Mouse (Mus musculus): ENCODE measurements around the gene Znrf4.

Gene Znrf4

DNA sequence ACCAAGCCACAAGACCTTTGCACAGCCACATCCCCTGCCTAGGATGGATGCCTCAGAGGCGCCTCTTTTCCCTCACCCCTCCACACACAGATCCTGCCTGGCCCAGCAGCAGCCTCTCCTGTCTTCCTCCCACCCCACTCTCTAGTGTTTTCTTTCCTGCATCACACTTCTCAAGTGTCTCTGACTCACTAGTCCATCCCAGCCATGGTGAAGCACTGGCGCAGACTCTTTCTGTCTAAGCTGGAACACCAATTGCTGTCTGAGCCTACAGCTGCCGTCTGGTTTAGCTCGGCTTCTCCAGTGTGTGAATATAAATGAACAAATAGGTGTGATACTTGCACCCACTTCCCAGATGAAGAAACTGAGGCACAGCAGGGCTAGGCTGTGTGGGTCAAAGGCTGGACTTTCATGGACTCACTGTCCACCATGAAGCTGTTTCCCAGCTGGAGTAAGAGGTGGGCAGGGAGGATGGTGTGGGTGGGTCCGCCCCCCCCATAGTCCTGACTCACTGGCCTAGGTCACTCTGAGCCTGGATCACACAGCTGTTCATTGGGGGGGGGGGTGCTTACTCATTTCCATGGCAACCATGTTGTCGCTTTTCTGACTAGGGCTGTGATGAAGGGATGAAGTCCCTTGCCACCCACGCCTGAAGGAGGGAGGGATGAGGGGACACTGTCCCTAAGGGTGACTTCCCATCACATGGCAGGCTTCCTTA is 21.6 kb downstream of the Znrf4 start:
- DNase-seq (ENCODE audit: low read depth, low spot score) = no peak

DNA sequence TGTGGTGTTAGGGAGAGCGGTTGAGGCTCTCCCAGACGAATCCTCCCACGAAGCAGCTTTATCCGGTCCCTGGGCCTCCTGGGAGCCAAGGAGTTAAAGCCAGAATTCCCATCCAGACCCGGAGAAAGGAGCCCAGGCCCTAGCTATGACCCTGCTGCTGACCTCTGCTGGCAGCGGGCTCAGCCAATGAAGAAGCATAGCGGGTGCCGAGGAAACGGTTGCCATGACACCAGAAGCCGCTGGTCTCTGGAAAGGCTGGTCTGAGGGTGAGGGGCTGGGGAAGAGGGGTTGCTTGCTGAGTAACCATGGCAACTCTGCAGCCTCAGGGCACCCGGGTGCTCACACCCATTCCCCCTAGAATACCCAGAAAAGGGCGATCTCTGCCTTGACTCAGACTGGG is 24.2 kb downstream of the Znrf4 start:
- peak; percentile 80 for DNase-seq (ENCODE audit: low read depth, low spot score)

DNA sequence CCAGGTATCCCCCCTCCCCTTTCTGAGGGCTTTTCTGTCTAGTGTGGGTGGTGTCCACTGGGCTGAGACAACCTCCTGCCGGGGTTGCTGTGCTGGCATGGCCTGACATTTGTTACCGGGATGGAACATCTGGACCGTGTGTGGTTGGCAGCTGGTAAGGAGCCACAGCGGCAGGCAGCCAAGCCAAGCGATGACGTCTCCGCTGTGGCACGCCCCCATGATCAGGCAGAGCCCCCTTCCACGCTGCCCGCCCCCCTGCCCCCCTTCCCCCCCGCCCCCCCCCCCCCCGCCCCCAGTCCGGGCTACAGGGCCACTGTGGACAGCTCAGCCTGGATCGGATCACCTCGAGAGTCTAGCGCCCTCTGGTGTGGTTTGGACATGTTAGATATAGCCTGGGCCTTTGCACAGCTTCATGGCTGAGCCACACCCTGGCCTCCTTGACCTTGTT is 24.8 kb downstream of the Znrf4 start:
- peak; percentile 76 for DNase-seq (ENCODE audit: low read depth, low spot score)

DNA sequence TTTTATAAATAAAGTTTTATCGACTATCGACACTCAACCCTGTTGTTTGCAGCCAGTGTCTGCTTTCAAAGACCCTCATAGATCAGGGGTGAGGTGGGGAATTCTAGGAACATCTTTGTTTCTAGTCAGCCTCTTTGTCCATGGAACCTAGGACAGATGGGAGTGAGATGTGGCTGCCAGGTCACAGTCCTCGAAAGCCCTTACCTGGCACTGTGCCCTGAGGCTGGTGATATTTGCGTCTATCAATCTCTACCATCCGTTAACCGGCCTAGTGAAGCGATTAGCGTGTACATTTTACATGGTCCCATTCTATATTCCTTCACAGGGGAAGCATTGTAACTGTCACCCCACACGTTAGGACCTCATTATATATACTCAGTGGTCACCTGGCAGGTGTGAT is 26.3 kb downstream of the Znrf4 start:
- DNase-seq (ENCODE audit: low read depth, low spot score) = no peak

DNA sequence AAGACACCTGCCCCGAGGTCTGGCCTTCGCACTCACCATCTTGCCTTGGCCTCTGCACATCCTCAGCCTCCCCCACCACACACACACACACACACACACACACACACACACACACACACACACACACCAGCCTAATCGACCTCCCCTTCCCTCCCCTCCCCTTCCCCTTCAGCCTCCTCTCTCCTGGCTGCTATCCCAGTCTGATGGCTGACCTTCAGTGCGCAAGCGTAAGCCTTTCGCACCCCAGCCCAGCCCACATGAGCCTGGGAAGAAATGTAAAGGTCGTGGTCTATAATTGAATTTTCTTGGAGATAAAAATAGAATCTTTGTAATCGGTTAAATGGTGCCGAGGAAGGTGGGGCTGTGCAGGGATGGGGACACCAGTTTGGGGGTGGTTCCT is 27.1 kb downstream of the Znrf4 start:
- no peak for DNase-seq (ENCODE audit: low read depth, low spot score)

DNA sequence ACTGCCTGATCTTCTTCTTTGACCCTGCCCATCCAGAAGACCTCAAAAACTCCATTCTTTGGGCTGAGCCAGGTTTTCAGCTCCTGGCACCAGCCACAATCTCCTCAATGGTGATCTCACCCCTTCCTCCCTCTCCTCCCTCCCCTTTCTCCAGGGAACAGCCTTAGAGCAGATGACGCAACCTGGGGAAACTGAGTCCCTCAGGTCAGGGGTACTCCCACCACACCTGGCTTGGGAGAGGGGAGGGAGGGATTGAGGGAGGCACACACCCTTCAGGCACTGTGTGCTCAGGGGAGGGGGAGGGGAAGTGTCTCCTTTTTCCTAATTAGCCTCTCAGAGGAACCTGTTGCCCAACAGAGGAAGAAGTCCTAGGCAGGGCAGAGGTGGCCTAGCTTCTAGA is 29.6 kb downstream of the Znrf4 start:
- no peak for DNase-seq (ENCODE audit: low read depth, low spot score)

DNA sequence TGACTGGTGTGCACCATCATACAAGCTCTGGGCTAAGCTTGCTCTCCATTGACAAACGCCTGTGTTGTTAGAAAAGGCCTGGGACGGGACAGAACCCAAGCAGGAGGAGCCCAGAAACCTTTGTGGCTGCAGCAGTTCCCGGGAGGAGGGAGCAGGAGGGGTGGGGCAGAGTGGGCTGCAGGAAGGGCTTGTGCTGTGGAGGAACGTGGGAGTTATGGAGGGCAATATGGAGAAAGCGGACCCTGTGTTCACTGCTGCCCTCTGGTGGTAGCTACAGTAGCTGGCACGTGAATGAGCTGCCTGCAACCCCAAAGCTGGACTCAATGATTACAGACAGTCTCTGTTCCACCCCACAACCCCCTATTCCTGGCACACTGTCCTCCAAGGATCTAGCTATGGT is 32.9 kb downstream of the Znrf4 start:
- peak; percentile 57 for DNase-seq (ENCODE audit: low read depth, low spot score)

DNA sequence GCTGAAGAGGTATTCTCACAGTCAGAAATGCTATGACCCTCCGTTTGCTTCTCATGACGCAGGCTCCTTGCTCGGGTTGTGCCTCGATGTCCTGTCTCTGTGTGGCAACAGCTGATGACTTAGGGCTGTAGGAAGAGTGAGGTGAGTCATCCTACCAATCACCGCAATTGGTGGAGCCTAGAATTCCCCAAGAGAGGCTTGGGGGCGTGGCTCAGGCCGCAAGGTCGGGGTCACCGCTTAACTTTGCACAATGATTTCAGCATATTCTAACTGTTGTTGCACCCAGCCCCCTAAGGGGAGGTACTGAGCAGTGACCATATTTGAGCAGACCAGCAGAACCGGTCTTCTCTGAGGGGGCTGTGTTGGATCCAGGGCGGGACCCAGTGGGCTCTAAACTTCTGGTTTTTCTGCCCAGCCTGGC is 34.0 kb downstream of the Znrf4 start:
- peak; percentile 75 for DNase-seq (ENCODE audit: low read depth, low spot score)

DNA sequence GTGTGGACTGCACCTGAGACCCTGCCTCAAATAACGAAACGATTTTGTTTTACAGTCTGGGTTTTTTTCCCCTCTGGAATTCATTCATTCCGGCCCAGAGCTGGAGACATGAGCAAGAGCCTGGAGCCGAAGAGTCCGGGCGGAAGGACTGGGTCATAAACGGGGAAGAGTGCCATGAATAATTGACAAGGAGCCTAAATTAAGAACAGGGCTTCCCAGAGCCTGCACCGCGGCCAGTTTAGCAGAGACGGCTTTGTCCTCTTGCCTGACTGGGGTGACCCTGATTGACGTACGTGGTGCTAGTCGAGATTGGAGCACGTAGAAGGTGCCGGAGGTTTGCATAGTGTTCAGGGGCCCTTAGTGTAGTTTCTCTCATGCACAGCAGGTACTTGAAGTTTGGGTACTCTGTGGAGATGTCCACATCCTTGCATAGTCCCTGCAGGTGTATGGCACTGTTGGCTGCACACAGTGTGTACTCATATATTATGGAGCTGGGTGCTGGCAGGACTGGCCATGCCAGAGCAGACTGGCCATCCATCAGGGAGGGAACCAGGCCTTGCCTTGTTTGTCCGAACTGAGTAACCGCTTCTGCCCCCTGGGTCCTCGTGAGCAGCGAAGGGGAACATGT is 34.9 kb downstream of the Znrf4 start:
- no peak for DNase-seq (ENCODE audit: low read depth, low spot score)

DNA sequence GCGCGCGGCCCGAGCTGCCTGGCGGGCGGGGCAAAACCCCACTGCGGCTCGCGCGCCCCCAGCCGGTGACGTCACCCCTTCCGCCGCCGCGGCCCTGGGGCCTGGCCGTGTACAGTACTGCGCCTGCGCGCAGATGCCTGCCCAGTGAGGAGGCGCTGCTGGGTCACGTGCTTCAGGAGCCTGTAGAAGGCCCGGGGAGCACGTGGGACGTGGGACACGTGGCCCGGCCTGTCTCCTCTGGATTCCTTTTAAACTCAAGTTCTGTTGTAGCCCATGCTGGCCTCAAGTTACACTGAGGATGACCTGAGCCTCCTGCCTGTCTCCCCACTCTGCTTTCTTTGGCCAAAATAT is 35.9 kb downstream of the Znrf4 start, which contains the start of gene Ptprs:
Ptprs (minus strand) TSS at position 82 of the 351 bp plus-strand sequence.
- DNase-seq (ENCODE audit: low read depth, low spot score) = peak; percentile 94

DNA sequence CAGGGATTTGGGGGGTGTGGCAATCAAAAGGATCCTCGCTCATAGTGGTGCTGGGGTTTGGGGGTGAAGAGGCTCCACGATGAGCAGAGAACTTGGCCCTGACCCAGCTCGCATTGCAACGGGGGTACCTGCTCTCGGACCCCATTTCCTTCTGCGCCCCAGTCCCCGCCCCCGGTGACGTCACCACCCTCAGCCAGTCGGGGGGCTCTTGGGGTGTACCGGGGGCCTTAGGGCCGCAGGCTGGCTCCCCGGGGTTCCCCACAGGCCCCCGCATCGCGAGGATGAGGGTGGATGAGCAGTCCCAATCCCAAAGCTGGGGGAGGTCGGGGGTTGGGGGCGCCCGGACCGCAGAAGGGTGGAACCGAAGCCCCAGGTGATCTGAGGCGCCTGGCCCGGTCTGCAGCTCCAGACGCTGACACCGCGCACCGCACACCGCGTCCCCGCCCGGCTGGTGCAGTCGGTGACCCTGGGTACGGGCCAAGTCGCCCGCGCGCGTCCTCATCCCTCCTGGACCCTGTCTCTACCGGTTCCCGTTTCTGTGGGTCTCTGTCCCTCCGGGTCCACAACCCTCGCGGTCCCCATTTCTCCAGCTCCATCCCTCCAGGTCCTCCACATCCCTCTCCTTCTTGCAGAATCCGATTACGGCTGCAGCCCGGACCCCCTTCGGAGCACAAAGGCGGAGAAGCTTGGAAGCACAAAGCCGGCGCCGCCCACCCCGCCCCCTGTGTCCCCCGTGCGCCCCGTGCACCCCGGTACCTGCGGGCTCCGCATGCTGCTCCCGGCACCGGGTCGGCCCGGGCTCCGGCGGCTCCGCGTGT is 36.4 kb downstream of the Znrf4 start:
- DNase-seq (ENCODE audit: low read depth, low spot score) = peak; percentile 52

DNA sequence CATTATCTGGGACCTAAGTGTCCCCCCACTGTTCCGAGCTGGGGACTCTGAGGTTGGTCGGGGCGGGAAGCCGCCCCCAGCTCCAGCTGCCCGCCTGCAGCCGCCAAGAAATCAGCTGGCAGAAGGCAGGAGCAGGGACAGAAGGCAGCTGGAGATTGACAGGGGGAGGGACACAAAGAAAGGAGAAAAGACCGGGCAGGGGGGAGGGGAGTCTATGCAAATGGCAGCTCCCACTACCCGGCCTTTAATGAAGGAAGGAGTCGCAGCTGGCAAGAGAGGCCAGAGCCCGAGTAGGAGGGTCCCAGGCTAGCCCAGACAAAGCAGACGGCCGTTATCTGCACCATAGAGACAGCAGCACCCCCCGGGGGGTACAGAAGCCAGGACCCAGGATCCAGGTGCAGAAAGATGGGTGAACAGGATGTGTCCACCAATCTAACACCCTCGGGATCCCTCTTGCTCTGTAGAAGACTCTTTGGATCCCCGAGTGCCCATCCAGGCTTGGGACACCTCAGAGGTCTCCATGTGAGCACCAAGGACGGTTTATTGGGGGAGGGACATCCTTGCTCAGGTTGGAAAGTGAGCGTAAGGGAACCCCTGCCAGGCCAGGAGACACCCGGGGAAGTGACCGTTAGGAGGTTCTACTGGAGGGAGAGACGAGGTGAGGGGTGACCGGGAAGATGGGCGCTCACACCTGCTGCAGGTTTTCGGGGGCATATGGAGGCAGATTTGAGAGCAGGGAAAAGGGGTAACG is 37.2 kb downstream of the Znrf4 start:
- DNase-seq (ENCODE audit: low read depth, low spot score) = peak; percentile 64

DNA sequence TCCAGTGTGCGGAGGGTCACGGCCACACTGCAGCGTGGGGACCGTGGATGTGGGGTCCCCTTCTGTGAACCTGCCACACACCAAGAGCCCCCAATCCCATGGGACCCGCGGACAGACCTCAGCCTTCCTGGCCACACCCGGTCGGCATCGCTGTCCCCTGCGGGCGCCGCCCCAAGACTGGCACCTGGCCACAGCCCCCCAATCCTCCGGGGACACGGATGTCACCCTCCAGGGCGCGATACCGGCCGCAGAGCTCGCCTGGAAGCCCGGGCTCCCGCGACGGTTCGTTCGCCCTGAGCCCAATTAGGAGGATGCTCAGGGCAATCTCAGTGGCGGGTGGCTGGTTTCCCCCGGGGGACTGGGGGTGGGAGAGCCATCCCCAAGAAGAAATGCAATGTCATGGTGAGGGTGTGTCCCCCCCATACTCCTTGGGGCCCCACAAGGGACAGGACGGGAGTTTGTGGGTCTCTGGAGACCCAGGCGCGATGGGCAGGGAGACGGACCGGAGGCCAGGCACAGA is 37.9 kb downstream of the Znrf4 start:
- no peak for DNase-seq (ENCODE audit: low read depth, low spot score)

DNA sequence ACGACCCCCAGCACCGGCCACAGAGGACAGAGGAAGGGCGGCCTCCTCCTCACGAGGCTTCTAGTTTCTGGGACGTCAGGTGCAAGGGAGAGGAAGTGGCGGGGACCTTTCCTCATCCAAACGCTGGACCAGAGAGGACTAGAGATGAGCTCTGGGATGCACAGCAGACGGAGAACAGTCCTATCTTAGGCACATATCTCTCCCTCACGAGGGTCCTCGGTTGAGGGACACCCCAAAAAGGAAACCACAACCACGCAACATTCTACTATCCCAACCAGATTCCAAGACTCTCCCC is 38.7 kb downstream of the Znrf4 start:
- no peak for DNase-seq (ENCODE audit: low read depth, low spot score)

DNA sequence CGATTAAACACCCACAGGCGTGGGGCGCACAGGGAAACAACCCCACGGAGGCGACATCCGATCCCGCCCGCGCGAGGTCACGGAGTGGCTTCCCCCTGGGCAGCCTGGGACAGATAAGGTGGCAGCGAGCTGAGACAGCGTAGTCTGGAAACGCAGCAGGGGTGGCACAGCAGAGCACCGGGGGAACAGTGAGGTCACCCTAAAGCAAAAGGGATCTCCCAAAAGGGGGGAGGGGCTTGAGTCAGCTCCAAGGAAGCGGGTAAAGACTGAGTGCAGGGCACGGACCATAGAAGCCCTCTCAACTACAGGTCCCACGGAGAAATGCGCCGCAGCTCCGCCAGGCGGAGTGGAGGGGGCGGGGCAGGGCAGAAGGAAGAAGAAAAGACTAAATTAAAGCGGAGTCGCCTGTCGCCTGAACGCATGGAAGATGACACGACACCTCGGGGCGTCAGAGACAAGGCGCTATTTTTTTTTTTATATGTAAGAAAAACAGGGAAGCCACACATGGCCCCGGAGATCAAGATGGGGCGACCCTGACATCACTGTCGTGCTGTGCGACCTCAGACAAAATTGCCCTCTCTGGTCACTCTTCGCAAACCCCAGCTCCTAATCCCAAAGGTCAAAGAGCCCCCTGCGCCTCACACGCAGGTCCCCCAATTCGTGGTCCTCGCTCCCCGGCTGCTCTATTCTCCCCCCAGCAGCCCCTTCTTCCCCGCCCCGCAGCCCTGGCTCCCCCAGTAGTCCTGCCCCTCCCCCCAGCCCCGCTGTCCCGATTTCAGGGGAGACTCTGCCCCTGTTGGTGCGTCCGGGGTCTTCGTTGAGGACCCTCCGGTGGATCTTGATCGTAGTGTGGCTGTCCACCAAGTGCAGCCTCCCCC is 39.3 kb downstream of the Znrf4 start:
- peak; percentile 76 for DNase-seq (ENCODE audit: low read depth, low spot score)

DNA sequence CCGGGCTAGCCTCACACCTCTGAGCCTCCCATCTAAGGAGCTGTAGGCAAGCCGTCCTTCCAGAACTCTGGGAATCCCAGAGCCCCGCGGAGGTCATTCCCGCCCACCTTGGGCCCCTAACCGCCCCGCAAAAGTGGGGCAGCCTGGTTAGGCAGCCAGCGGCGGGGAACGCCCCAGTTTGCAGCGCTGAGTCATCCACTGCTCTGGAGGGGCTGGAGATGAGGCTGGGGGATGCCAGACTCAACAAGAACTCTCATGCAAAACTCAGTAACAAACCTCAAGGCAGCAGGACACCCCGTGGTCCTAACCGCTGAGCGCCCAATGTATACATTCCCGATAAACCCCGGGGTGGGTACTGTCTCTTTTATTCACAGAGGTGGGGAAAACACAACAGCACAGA is 40.1 kb downstream of the Znrf4 start:
- no peak for DNase-seq (ENCODE audit: low read depth, low spot score)

DNA sequence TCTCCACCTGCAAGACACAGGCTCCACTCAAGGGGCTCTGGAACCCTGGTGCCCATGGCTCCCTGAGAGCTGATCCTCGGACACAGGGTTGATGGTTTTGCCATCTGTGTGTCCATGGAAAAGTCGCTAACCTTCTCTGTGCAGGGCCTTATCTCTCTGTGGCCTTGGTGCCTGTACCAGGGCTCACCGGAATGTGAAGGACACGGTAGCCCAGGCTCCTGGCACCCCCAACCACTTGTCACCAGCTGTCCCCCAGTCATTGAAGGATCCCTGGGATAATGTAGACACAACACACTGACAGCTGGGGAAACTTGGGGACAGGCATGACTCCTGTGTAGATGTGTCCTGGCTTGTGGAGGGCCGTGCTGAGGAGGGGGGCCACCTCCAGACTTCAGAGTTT is 41.1 kb downstream of the Znrf4 start:
- no peak for DNase-seq (ENCODE audit: low read depth, low spot score)

DNA sequence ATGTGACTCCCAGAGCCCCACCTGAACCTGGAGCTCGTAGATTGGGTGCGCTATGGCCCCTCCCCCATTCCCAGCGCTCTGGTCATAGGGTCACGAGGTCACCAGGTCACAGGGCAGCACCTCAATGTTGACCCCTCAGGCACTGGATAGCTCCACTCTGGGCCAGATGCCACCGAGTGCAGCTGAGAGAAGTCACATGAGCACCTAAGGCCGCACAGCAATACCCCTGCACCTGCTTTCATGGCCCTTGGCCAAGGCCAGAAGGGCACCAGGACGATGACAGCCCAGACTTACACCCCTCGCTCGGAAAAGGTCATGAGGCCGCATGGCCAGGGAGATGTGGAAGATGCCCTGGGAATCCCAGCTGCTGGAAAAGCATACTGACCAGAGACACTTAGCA is 41.7 kb downstream of the Znrf4 start:
- DNase-seq (ENCODE audit: low read depth, low spot score) = no peak

DNA sequence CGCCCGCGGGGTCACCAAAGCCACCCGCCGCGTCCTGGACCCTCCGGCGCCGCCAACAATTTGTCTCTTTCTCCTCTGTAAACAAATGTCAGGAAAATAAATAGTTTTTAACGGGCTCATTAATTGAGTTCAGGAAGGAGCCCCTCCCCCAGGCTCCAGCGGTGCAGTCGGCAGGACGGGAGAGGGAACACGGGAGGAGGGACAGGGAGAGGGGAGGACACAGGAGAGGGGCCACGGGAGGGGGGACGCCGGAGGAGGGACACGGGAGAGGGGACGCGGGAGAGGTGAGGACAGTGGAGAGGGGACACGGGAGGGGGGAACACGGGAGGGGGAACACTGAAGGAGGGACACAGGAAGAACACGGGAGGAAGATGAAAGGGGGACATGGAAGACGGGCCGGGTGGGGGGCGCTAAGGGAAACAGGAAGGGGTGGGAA is 42.2 kb downstream of the Znrf4 start:
- no peak for DNase-seq (ENCODE audit: low read depth, low spot score)

DNA sequence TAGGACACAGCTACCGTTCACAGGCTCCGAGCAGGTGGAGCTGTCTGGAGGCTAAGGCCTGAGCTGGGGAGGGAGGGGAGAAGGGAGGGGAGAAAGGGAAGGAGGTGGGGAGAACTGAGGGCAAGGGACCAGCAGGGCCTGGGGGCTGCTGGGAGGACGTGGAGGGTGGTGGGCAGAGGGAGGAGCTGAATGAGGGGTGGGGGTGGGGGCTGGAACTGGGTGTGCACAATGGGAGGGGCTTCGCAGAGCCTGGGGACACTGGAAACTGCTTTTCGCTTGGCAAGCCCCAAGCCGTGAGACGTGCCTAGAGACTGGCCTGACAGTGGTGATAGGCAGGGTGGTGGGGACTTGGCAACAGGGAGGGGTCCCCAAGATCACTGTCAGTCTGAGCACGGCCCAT is 43.0 kb downstream of the Znrf4 start:
- DNase-seq (ENCODE audit: low read depth, low spot score) = peak; percentile 49

DNA sequence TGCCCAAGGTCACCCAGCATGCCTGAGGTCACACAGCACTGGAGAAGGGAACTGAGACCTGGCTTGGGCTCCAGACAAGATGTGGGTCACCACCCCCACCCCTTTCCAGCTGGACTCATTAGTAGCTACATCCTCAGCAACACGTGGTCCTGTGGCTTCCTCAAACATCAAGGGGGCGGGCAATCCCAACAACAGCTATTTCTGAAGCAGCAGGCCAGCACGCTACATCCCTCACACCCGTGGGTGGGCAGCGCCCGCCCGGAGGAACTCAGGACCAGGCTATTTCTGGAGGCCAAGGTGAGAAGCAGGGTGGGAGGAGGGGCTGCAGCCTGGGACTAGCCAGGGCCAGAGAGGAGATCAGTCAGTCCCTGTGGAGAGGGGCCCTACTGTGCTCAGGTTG is 43.4 kb downstream of the Znrf4 start:
- DNase-seq (ENCODE audit: low read depth, low spot score) = no peak
